Mouse (Mus musculus): ENCODE data around the gene Fam173a. TPM values are rescaled to one million over a fixed set of nuclear protein-coding genes. Genes with fewer than 3 reads are reported as not detected.
"Not testable (repeated sequence)": the region's sequence is repeated elsewhere in the genome, so short reads cannot be mapped to it uniquely, and the experiment has no call there.

The Fam173a gene
- polyA plus RNA-seq, 1 experiment: 135 TPM

DNA sequence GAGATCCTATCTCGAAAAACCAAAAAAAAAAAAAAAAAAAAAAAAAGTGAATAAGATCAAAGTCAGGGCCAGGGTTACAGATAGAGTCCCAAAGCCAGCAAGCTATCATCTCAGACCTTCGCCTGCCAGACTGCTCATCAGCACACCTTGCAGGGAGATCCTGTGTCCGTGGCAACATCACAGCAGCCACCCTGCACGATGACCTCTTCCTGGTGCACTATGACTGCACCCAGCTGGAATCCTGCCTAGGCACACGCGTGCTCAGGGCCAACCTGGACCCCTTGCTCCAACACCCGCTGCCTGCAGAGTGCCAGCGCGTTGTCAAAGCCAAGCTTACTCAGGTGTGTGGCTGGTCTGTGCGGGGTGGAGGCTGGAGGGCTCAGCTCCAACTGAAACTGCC, 48.4 kb downstream of the Fam173a start:
- Histone ChIP-seq H3K36me3 (ENCODE audit: control insufficient read depth, insufficient read depth, low read length) (no peaks in the 10 kb centered on the region), H3K27me3 (ENCODE audit: control insufficient read depth, insufficient read depth, low read length) (no peaks in the 10 kb centered on the region), H3K4me1 (ENCODE audit: control insufficient read depth, insufficient read depth, insufficient read length, low read length) (no peaks in the 10 kb centered on the region), H3K27ac (ENCODE audit: insufficient read depth, low read depth, low read length) (no peak overlapping the region), H3K4me3 (ENCODE audit: low read depth, low read length) (no peak overlapping the region)
- 58% methylated on average over 10 of the region's 10 CpGs for WGBS
- TF ChIP-seq POLR2A (IDR thresholded peaks at IDR 0.05; ENCODE audit: low read depth, low read length) (no peak), CTCF (IDR thresholded peaks at IDR 0.05; ENCODE audit: extremely low read depth, insufficient read length, insufficient replicate concordance, low read depth, low read length) (no peak)

DNA sequence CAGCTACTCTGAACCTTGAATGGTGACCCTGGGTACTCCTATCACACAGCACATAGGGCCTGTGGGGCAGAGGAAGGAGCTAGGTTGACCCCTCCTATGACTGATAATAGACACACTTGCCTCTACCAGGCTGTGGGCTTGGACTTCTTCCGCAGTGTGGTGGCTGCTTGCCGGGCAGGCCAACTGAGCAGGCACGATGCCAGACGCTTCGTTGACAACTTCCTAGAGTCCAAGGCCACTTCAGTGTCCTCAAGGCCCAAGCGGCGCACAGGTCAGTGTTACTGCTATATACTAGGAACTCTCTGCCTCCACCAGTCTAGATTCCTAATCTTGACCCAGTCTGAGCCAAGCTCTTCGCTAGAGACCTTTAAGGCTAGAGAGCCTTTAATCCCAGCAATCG, 48.9 kb downstream of the Fam173a start:
- no peak for TF ChIP-seq CTCF (IDR thresholded peaks at IDR 0.05; ENCODE audit: extremely low read depth, insufficient read length, insufficient replicate concordance, low read depth, low read length)
- no peak for TF ChIP-seq POLR2A (IDR thresholded peaks at IDR 0.05; ENCODE audit: low read depth, low read length)
- no peak overlapping the region for H3K4me3 ChIP-seq (ENCODE audit: low read depth, low read length)
- WGBS: 79% methylated on average over 9 of the region's 9 CpGs

DNA sequence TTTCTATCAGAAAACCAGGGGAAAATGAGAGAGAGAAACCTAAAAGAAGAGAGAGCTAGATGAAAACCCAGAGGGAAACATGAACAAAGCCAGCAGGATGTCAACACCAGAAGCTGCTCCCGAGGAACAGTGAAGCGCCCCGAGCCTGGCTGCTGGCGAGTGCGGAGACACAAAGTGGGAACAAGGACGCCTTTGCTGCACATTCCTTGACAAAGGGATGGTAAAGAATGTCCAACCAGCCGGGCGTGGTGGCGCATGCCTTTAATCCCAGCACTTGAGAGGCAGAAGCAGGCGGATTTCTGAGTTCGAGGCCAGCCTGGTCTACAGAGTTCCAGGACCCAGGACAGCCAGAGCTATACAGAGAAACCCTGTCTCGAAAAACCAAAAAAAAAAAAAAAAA, 51.2 kb downstream of the Fam173a start:
- H3K36me3 ChIP-seq (ENCODE audit: control insufficient read depth, insufficient read depth, low read length); H3K27me3 ChIP-seq (ENCODE audit: control insufficient read depth, insufficient read depth, low read length); H3K4me3 ChIP-seq (ENCODE audit: low read depth, low read length); H3K4me1 ChIP-seq (ENCODE audit: control insufficient read depth, insufficient read depth, insufficient read length, low read length); H3K27ac ChIP-seq (ENCODE audit: insufficient read depth, low read depth, low read length): not testable (repeated sequence)
- WGBS: 71% methylated on average over 12 of the region's 12 CpGs

More for the DNA sequence above, 48.9 kb downstream of the Fam173a start:
- H3K4me1 ChIP-seq (ENCODE audit: control insufficient read depth, insufficient read depth, insufficient read length, low read length): no peaks in the 10 kb centered on the region
- no peaks in the 10 kb centered on the region for H3K36me3 ChIP-seq (ENCODE audit: control insufficient read depth, insufficient read depth, low read length)
- H3K27me3 ChIP-seq (ENCODE audit: control insufficient read depth, insufficient read depth, low read length): no peaks in the 10 kb centered on the region
- no peak overlapping the region for H3K27ac ChIP-seq (ENCODE audit: insufficient read depth, low read depth, low read length)

Other genes starting within 250 kb of the Fam173a start
- 0.67 and 0.98 TPM in 2 replicates for gene Sox8, start 222.2 kb downstream of the Fam173a start, polyA plus RNA-seq (2012; rRNA removed)
- gene Lmf1, start 213.8 kb downstream of the Fam173a start, polyA plus RNA-seq (2012; rRNA removed): 10.0 and 10.9 TPM in 2 replicates
- 0.20 and 0.30 TPM in 2 replicates for gene Gng13, start 75.7 kb downstream of the Fam173a start, polyA plus RNA-seq (2012; rRNA removed)
- gene Chtf18, start 65.5 kb downstream of the Fam173a start, polyA plus RNA-seq (2012; rRNA removed): 7.3 and 15.2 TPM in 2 replicates
- 12.4 and 23.0 TPM in 2 replicates for gene Rpusd1, start 65.2 kb downstream of the Fam173a start, polyA plus RNA-seq (2012; rRNA removed)
- 0.16 and 0.20 TPM in 2 replicates for gene Mslnl, start 56.9 kb downstream of the Fam173a start, polyA plus RNA-seq (2012; rRNA removed)
- 1.0 and 3.8 TPM in 2 replicates for gene Msln, start 38.5 kb downstream of the Fam173a start, polyA plus RNA-seq (2012; rRNA removed)
- 14.9 and 19.3 TPM in 2 replicates for gene Narfl, start 19.1 kb downstream of the Fam173a start, polyA plus RNA-seq (2012; rRNA removed)
- 12.7 and 25.0 TPM in 2 replicates for gene Haghl, start 7.2 kb downstream of the Fam173a start, polyA plus RNA-seq (2012; rRNA removed)
- 0.06 TPM in 1 of 2 replicates, not detected in the other for gene Ccdc78, start 6.3 kb downstream of the Fam173a start, polyA plus RNA-seq (2012; rRNA removed)
- 0.48 TPM in 1 of 2 replicates, not detected in the other for gene AC134908.4, start 2.8 kb upstream of the Fam173a start, polyA plus RNA-seq (2012; rRNA removed)
- 28.2 and 31.9 TPM in 2 replicates for gene Metrn, start 4.2 kb upstream of the Fam173a start, polyA plus RNA-seq (2012; rRNA removed)
- gene Fbxl16, start 16.2 kb upstream of the Fam173a start, polyA plus RNA-seq (2012; rRNA removed): 3.1 and 3.7 TPM in 2 replicates
- gene Wdr24, start 30.7 kb upstream of the Fam173a start, polyA plus RNA-seq (2012; rRNA removed): 18.2 and 40.0 TPM in 2 replicates
- gene Jmjd8, start 36.0 kb upstream of the Fam173a start, polyA plus RNA-seq (2012; rRNA removed): 30.2 and 47.3 TPM in 2 replicates
- 76.7 and 141 TPM in 2 replicates for gene Stub1, start 40.5 kb upstream of the Fam173a start, polyA plus RNA-seq (2012; rRNA removed)
- gene Rhbdl1, start 44.4 kb upstream of the Fam173a start, polyA plus RNA-seq (2012; rRNA removed): 6.9 and 10.6 TPM in 2 replicates
- 28.3 and 55.5 TPM in 2 replicates for gene Gm20683, start 48.9 kb upstream of the Fam173a start, polyA plus RNA-seq (2012; rRNA removed)
- gene Rhot2, start 52.0 kb upstream of the Fam173a start, polyA plus RNA-seq (2012; rRNA removed): 54.9 and 87.5 TPM in 2 replicates
- gene Wdr90, start 68.6 kb upstream of the Fam173a start, polyA plus RNA-seq (2012; rRNA removed): 8.3 and 13.3 TPM in 2 replicates
- gene Mcrip2, start 75.9 kb upstream of the Fam173a start, polyA plus RNA-seq (2012; rRNA removed): 84.8 and 111 TPM in 2 replicates
- 149 and 196 TPM in 2 replicates for gene Mettl26, start 82.2 kb upstream of the Fam173a start, polyA plus RNA-seq (2012; rRNA removed)
- gene Wfikkn1, start 88.0 kb upstream of the Fam173a start, polyA plus RNA-seq (2012; rRNA removed): 0.72 and 2.6 TPM in 2 replicates
- gene Rab40c, start 126.8 kb upstream of the Fam173a start, polyA plus RNA-seq (2012; rRNA removed): 20.7 and 43.4 TPM in 2 replicates
- gene Pigq, start 152.0 kb upstream of the Fam173a start, polyA plus RNA-seq (2012; rRNA removed): 59.8 and 74.1 TPM in 2 replicates
- 0.51 TPM in 1 of 2 replicates, not detected in the other for gene Nhlrc4, start 152.1 kb upstream of the Fam173a start, polyA plus RNA-seq (2012; rRNA removed)
- 0.04 TPM in 1 of 2 replicates, not detected in the other for gene A930017K11Rik, start 159.7 kb upstream of the Fam173a start, polyA plus RNA-seq (2012; rRNA removed)
- gene Capn15, start 192.9 kb upstream of the Fam173a start, polyA plus RNA-seq (2012; rRNA removed): 46.8 and 75.2 TPM in 2 replicates